Mouse (Mus musculus) fat pad, adult 2 months (tissue): ENCODE results near the gene Gas7.

Source experiments
- DNase-seq: peaks from one replicate; pipeline ENCODE4 v3.0.0-alpha.2; 2011; ENCODE audit warnings: low read depth, low spot score; ENCODE audit errors: extremely low read depth

The Gas7 gene

DNA sequence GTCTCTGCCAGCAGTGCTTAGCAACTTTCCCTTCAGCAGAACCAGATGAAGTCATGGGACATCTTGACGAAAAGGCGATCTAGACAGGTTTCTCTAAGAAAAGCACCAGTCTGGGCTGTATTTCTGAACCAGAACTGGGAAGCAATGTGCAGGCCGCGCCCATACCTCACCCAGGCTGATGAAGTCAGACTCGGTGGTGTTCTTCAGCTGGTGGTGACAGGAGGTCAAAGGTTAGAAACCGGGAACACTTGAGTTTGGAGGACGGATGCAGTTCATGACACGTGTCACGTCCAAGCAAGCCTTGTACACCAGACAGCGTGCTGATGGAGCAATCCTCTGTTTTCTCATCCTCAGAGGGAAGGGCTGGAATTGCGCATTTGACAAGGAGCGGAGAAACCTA lies 32.9 kb downstream of the Gas7 start:
- no peak for DNase-seq

GRCm38 (mm10) chr11:67489647-67490175 lies 34.5 kb downstream of the Gas7 start:
- no peak for DNase-seq

DNA sequence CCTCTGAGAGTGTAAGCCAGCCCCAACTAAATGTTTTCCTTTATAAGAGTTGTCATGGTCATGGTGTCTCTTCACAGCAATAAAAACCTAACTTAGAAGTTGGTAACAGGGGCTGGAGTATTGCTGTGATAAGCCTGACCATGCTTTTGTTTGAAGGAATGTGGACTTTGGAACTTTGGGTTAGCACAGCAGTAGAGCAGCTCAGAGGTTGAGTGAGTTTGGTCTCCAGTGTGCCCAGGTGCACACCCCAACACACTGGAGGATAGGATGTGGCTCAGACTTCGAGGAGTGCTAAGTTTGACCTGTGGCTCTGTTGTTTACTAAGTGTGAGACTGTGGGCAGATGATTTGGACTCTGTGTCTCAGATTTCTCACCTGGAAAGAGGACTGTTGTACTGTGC lies 41.6 kb downstream of the Gas7 start:
- no peak for DNase-seq

GRCm38 (mm10) chr11:67500115-67500514 lies 44.9 kb downstream of the Gas7 start:
- no peak for DNase-seq

DNA sequence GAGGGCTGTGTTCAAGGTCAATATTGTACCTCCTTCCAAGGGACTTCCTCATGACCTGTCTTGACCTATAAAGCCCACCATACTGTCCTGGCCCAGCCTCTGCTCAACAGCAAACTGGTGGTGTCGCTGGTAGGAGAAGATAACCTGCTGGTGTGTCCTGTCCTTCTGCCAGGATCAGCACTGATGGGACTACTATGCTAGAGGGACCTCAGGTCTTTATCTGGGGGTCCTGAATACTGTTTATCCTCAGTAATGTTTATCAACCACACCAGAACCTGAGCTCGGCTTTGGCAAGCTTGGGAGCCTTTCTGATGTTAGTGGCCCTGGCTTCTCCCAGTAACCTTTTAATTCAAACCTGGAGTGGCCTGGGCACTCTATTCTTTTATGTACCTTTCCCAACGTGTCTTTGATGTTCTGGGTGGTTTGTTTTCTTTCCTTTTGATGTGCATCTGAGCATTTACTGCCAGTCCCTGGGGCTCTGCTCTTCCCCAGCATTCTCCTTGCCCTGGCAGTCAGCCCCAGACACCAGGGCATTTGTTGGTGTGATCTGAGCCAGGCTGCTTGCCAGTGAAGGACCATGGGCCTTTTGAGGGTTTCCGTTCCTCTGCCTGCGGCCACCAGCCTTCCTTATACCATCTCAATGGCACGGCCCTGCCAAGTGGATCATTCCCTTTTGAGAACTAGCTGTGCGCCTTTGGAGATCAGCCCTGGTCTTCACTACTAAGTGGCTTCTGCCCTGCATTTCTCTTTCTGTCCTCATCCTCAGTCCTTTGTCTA lies 46.4 kb downstream of the Gas7 start:
- DNase-seq: no peak

DNA sequence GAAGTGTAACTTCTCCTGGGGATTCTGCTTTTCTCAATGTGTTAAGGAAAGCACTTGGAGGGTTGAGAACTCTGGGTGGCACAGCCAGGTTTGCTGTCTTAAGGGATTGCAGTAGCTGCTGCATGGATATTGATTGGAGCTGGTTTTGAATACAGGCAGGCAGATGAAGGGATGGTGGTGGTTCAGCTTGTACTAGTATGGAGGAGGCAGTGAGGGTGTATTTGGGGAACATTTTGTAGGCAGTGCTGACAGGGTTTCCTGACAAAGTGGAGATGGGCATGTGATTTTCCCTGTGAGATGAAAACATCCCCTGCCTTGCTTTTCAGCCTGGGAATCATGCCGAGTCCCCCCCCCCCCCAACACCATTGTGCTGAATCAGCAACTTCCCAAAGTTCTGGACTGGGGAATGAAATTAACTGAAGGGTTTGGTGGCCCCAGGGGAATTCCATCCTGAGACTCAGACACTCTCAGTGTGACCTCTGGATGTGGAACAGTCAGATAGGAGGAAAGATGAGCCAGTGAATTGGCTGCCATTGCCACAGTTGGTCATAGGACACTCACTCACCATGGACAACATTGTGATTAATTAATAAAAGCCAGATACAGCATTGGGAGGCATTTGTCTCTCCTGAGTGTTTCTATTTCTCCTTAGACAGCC lies 54.1 kb downstream of the Gas7 start:
- DNase-seq: no peak

- DNase-seq: no peak
Measured at GRCm38 (mm10) chr11:67510831-67511230, 55.6 kb downstream of the Gas7 start.

- DNase-seq: no peak
Measured at GRCm38 (mm10) chr11:67513001-67513400, 57.8 kb downstream of the Gas7 start.

DNA sequence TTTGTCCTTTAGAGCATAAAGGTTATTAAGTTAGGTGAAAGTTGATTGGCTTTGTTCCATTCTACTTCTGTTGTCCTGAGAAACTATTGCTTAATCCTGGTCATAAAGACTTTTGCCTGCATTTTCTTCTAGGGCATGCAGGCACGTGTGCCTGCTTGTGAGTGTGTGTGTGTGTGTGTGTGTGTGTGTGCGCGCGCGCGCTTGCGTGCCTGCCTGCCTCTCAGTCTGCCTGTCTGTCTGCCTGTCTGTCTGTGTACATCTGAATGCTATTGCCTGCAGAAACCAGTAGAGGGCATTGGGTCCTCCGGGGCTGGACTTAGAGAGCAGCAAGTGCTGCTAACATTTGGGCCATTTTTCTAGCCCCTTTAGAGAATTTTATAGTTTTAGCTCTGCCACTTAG lies 59.2 kb downstream of the Gas7 start:
- no peak for DNase-seq

- DNase-seq: no peak
Measured at GRCm38 (mm10) chr11:67515020-67515911, 60.0 kb downstream of the Gas7 start.

GRCm38 (mm10) chr11:67515912-67516305 lies 60.7 kb downstream of the Gas7 start:
- DNase-seq: no peak

- DNase-seq: no peak
Measured at GRCm38 (mm10) chr11:67517748-67518147, 62.5 kb downstream of the Gas7 start.

GRCm38 (mm10) chr11:67518985-67519384 lies 63.7 kb downstream of the Gas7 start:
- DNase-seq: no peak

- no peak for DNase-seq
Measured at GRCm38 (mm10) chr11:67522671-67523070, 67.4 kb downstream of the Gas7 start.

- DNase-seq: no peak
Measured at GRCm38 (mm10) chr11:67523806-67524205, 68.6 kb downstream of the Gas7 start.

DNA sequence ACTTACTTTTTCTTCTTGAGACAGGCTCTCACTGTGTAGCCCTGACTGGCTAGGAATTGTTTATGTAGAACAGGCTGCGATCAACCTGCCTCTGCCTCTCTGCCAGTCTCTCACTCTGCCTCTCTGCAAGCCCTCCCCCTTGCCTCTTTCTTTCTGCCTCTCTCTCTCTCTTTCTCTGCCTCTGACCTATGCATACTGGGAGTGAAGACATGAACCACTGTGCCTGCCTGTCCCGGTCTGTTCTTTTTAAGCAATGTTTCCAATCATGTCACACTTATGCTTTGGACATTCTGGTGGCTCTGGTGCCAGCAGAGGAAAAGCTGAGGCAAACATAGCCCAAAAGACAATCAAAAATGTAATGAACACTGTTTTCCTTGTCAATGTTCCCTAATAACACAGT lies 69.5 kb downstream of the Gas7 start:
- no peak for DNase-seq

DNA sequence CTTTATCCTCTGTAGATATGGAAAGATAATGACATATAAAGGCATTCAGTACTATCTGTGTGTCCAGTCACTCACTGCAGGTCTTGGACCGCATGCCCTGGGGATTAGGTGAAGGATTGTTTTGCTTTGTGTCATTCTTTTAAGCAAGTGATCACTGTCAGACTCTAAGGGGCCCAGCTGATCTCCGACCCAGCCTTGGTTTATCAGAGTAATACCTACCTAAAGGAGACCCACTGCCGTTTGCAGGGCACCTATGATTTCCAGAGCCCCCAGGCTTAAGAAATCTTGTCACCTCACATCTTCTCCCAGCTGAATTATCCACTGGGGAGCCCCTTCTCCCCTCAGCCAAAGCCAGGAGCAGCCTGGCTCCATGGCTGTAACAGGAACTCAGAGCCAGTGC lies 70.6 kb downstream of the Gas7 start:
- DNase-seq: no peak

GRCm38 (mm10) chr11:67526621-67527545 lies 71.6 kb downstream of the Gas7 start:
- DNase-seq: no peak

DNA sequence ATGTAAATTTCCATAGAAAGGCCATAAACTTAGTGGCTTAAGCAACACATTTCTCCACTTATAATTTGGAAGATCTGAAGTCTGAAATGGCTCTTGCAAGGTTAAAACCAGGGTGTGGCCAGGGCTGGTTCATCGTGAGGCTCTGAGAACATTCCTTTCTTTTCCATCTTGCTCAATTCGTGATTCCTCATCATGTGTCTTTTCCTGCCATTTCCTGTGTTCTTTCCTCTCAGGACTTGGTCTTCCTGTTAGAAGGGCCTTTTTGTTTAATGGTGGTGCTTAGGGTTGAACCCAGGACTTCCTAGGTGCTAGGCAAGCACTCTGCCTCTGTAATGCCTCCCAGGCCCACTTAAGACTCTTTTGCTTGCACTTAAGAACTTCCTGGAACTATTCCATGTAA lies 76.0 kb downstream of the Gas7 start:
- DNase-seq: no peak

- no peak for DNase-seq
Measured at GRCm38 (mm10) chr11:67531926-67532565, 76.8 kb downstream of the Gas7 start.
